Mouse (Mus musculus) ES-E14 (cell line): Measurements from ENCODE around the gene Spink2. TPM values are rescaled to one million over a fixed set of nuclear protein-coding genes. Genes with fewer than 3 reads are reported as not detected.
A peak's percentile ranks its signal among the peaks of the same experiment; 100 is the strongest.

Experiments
- DNase-seq: peaks from one replicate; pipeline ENCODE4 v3.0.0-alpha.2; 2013; ENCODE audit warnings: low read depth, low spot score
- H3K27ac ChIP-seq: 2 replicates; pipeline ENCODE4 v1.5.1; 2012; ENCODE audit warnings: low read depth, mild to moderate bottlenecking, low read length, moderate library complexity, mixed read lengths; ENCODE audit not compliant: poor library complexity, insufficient read depth, severe bottlenecking
- H3K36me3 ChIP-seq: 2 replicates; pipeline ENCODE4 v1.6.1; 2012; ENCODE audit warnings: mild to moderate bottlenecking, low read length, moderate library complexity, mixed read lengths; ENCODE audit not compliant: control insufficient read depth, poor library complexity, insufficient read depth, severe bottlenecking
- H3K4me1 ChIP-seq, 2 experiments: fragments of 150-350 bp in 1 of 2; sonication (generic) in 1 of 2; 2 replicates each; pipeline ENCODE4 v1.6.1; 2012; ENCODE audit warnings: low read length in 2 of 2, mild to moderate bottlenecking in 1 of 2, mixed read lengths in 1 of 2; ENCODE audit not compliant: control insufficient read depth in 2 of 2, insufficient read depth in 2 of 2, poor library complexity in 1 of 2
- H3K4me3 ChIP-seq, 2 experiments: fragments of 150-350 bp in 1 of 2; sonication (generic) in 1 of 2; 2 replicates each; pipeline ENCODE4 v1.5.1; 2012; ENCODE audit warnings: low read length in 2 of 2, low read depth in 1 of 2, mild to moderate bottlenecking in 1 of 2, mixed read lengths in 1 of 2; ENCODE audit not compliant: insufficient read depth in 1 of 2, poor library complexity in 1 of 2, severe bottlenecking in 1 of 2
- H3K9ac ChIP-seq: 2 replicates; pipeline ENCODE4 v1.6.1; 2012; ENCODE audit warnings: low read depth, mild to moderate bottlenecking, low read length, mixed read lengths; ENCODE audit not compliant: poor library complexity, insufficient read depth, severe bottlenecking
- H3K9me3 ChIP-seq: fragments of 150-350 bp; sonication (generic); 2 replicates; pipeline ENCODE4 v1.6.1; 2012; ENCODE audit warnings: low read depth, mild to moderate bottlenecking, low read length; ENCODE audit not compliant: control insufficient read depth, insufficient read depth
- CHD2 ChIP-seq: IDR thresholded peaks from 2 replicates; pipeline ENCODE4 v1.6.1; 2014; ENCODE audit warnings: mild to moderate bottlenecking, low read depth, low read length, inconsistent platforms
- HCFC1 ChIP-seq: IDR thresholded peaks from 2 replicates; pipeline ENCODE4 v1.6.1; 2012; ENCODE audit warnings: low read length, inconsistent platforms, borderline replicate concordance; ENCODE audit not compliant: insufficient read depth
- MAFK ChIP-seq: IDR thresholded peaks from 2 replicates; pipeline ENCODE4 v1.6.1; 2014; ENCODE audit warnings: mild to moderate bottlenecking, low read depth, low read length, inconsistent platforms; ENCODE audit not compliant: insufficient read depth
- ZC3H11A ChIP-seq: IDR thresholded peaks from 2 replicates; pipeline ENCODE4 v1.6.1; 2012; ENCODE audit warnings: low read depth, mild to moderate bottlenecking, inconsistent platforms, low read length, borderline replicate concordance
- ZNF384 ChIP-seq: IDR thresholded peaks from 2 replicates; pipeline ENCODE4 v1.6.1; 2012; ENCODE audit warnings: low read depth, low read length, inconsistent platforms
- in situ Hi-C, 2 experiments: fragments of 600-800 bp; cut with MboI; formaldehyde crosslinking; loops; one replicate each; pipeline ENCODE4 v1.15.1; 2025; ENCODE audit warnings: low sequenced_read_pairs in 2 of 2, inconsistent platforms in 1 of 2; ENCODE audit not compliant: unreplicated experiment in 2 of 2
- total RNA-seq: library from RNA; depleted of rRNA; stranded (reverse); fragments of 300-350 nt; gene quantifications from 2 replicates; pipeline ENCODE4 v1.2.3, GENCODE M21; 2012; rRNA removed

Gene Spink2
- 0.48 and 0.98 TPM in 2 replicates for total RNA-seq

- no peak within 1 kb of the TSS for H3K9ac ChIP-seq
- no peaks in the 10 kb centered on the region for H3K4me1 ChIP-seq
- peak within 1 kb of the TSS; percentile 8 to 50; a peak in 3 of 4 replicates for H3K4me3 ChIP-seq
- in situ Hi-C loops = loop anchor here in 1 of 2 experiments (10.0 kb wide), 1 partner anchor 216 kb away; no protein-coding TSS in a partner anchor
- H3K36me3 ChIP-seq = no peaks in the 10 kb centered on the region
- no peak for TF ChIP-seq ZNF384
- TF ChIP-seq HCFC1 = no peak
- TF ChIP-seq MAFK = no peak
- no peak for TF ChIP-seq CHD2
- no peak for TF ChIP-seq ZC3H11A
- peak; percentile 42 for DNase-seq
- no peak within 1 kb of the TSS for H3K27ac ChIP-seq
- no peaks in the 10 kb centered on the region for H3K9me3 ChIP-seq
Observed at GRCm38 (mm10) chr5:77211236-77211635, at the start of gene Spink2. Spink2 (minus strand) TSS chr5:77211471.

DNA sequence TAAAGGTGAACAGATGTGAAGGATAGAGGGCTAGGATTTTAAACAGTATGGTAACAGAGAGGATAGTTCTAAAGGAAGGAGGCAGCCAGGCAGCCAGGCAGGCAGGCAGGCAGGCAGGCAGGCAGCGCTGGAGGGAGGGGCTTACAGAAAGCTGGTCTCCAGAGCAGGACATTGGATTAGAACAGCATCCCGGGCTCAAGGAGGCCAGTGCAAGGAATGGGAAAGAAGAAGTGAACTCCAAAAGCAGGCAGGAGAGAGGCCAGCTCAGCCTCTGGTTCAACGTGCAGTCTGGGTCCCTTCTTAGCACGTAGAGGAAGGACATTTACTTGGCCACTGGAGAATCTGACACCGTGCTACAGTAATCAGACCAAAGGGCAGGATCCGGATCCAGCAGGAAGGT, 48.9 kb upstream of the Spink2 start:
- peaks cover 12 to 18% of the 10 kb centered on the region in 2 experiments for H3K4me1 ChIP-seq
- H3K36me3 ChIP-seq = no peaks in the 10 kb centered on the region
- H3K4me3 ChIP-seq = peak overlapping the region; percentile 59 to 61
- TF ChIP-seq MAFK (no peak), ZC3H11A (no peak), HCFC1 (no peak), CHD2 (no peak), ZNF384 (no peak)
- peak overlapping the region; percentile 75 for H3K27ac ChIP-seq
- no peaks in the 10 kb centered on the region for H3K9me3 ChIP-seq
- in situ Hi-C loops = no loop called here
- no peak for DNase-seq
- H3K9ac ChIP-seq = peak overlapping the region; percentile 73

GRCm38 (mm10) chr5:77259315-77259714, 48.0 kb upstream of the Spink2 start:
- no peak for TF ChIP-seq ZC3H11A
- no peak for TF ChIP-seq HCFC1
- no peak for TF ChIP-seq MAFK
- no peak for TF ChIP-seq ZNF384
- TF ChIP-seq CHD2 = no peak
- DNase-seq = no peak
- Histone ChIP-seq H3K9ac (no peak overlapping the region), H3K4me3 (no peak overlapping the region), H3K9me3 (no peaks in the 10 kb centered on the region), H3K27ac (peak overlapping the region; percentile 75; the same call in 1 of the 2 replicates), H3K4me1 (peaks cover 12 to 19% of the 10 kb centered on the region in 2 experiments), H3K36me3 (no peaks in the 10 kb centered on the region)
- in situ Hi-C loops = no loop called here

- TF ChIP-seq MAFK = peak; percentile 38; the same call in 1 of the 2 replicates
- TF ChIP-seq ZC3H11A = no peak
- DNase-seq = no peak
- Histone ChIP-seq H3K27ac (peak overlapping the region; percentile 75), H3K9ac (no peak overlapping the region), H3K36me3 (no peaks in the 10 kb centered on the region), H3K4me1 (peaks cover 12 to 15% of the 10 kb centered on the region in 2 experiments), H3K9me3 (no peaks in the 10 kb centered on the region), H3K4me3 (no peak overlapping the region; a peak in 1 of 4 replicates)
- in situ Hi-C loops = no loop called here
Observed at GRCm38 (mm10) chr5:77257603-77258002, 46.3 kb upstream of the Spink2 start.

GRCm38 (mm10) chr5:77254402-77254801, 43.1 kb upstream of the Spink2 start:
- TF ChIP-seq ZC3H11A (no peak), MAFK (no peak), CHD2 (no peak), HCFC1 (no peak), ZNF384 (no peak)
- no peak for DNase-seq

More at GRCm38 (mm10) chr5:77254402-77254801, 43.1 kb upstream of the Spink2 start:
- H3K9ac ChIP-seq = no peak overlapping the region
- no peak overlapping the region for H3K4me3 ChIP-seq
- H3K4me1 ChIP-seq = peaks cover 12 to 18% of the 10 kb centered on the region in 2 experiments
- H3K9me3 ChIP-seq = no peaks in the 10 kb centered on the region
- peak overlapping the region; percentile 92; the same call in 1 of the 2 replicates for H3K27ac ChIP-seq
- H3K36me3 ChIP-seq = no peaks in the 10 kb centered on the region
- in situ Hi-C loops = no loop called here
